ENCODE assay signal across 26 mouse cellular contexts in genomic region chr5:23755591-23755990, GRCm38 (mm10).
"Had no signal": no experiment of that assay in that cellular context is flagged by ENCODE, and none has a peak within 500 bp of the region (broad histone marks: within the 10 kb centered on the region; RNA-seq: fewer than 3 reads in every experiment).

No protein-coding gene starts in this region.

- H3K9me3 ChIP-seq: heart, embryonic 13.5 days; heart, embryonic 15.5 days; hindbrain, embryonic 13.5 days; hindbrain, embryonic 15.5 days; kidney, embryonic 15.5 days; limb, embryonic 15.5 days; liver, embryonic 12.5 days had no signal

- H3K4me3 ChIP-seq: heart, adult 2 months; heart, embryonic 13.5 days; heart, embryonic 15.5 days; hindbrain, embryonic 13.5 days; hindbrain, embryonic 15.5 days; kidney, embryonic 15.5 days; layer of hippocampus, adult 2 months; left cerebral cortex, adult 2 months; limb, embryonic 13.5 days; limb, embryonic 15.5 days; liver, embryonic 12.5 days had no signal

- H3K27me3 ChIP-seq: heart, embryonic 13.5 days; heart, embryonic 15.5 days; hindbrain, embryonic 13.5 days; hindbrain, embryonic 15.5 days; kidney, embryonic 15.5 days; limb, embryonic 13.5 days; limb, embryonic 15.5 days; liver, embryonic 12.5 days had no signal

- DNase-seq: gastrocnemius, postnatal 14 days; gastrocnemius, postnatal 36 days; heart, adult 11 months; heart, adult 2 months; heart, postnatal 14 days; heart, postnatal 36 days; kidney, adult 11 months; kidney, adult 2 months; kidney, adult 9 months; kidney, postnatal 10 days; kidney, postnatal 25 days; kidney, postnatal 4 days had no signal

- ATAC-seq: hindbrain, postnatal 0 days; intestine, embryonic 16.5 days; liver, embryonic 12.5 days had no signal

- H3K4me2 ChIP-seq: heart, embryonic 11.5 days; heart, embryonic 13.5 days; heart, embryonic 15.5 days; hindbrain, embryonic 13.5 days; hindbrain, embryonic 15.5 days; kidney, embryonic 15.5 days; limb, embryonic 13.5 days; limb, embryonic 15.5 days; liver, embryonic 12.5 days had no signal

- H3K4me1 ChIP-seq: hindbrain, embryonic 13.5 days; hindbrain, embryonic 15.5 days; kidney, embryonic 15.5 days; limb, embryonic 13.5 days; limb, embryonic 15.5 days; liver, embryonic 12.5 days had no signal

- H3K9ac ChIP-seq: heart, embryonic 13.5 days; heart, embryonic 15.5 days; hindbrain, embryonic 13.5 days; hindbrain, embryonic 15.5 days; kidney, embryonic 15.5 days; limb, embryonic 13.5 days; limb, embryonic 15.5 days; liver, embryonic 12.5 days; liver, embryonic 14.5 days had no signal

- H3K27ac ChIP-seq: heart, adult 2 months; heart, embryonic 13.5 days; heart, embryonic 15.5 days; hindbrain, embryonic 13.5 days; hindbrain, embryonic 15.5 days; hindbrain, postnatal 0 days; kidney, embryonic 15.5 days; layer of hippocampus, adult 2 months; left cerebral cortex, adult 2 months; limb, embryonic 13.5 days; limb, embryonic 15.5 days; liver, embryonic 12.5 days; liver, embryonic 14.5 days had no signal
